Mouse (Mus musculus) CD4-positive, CD25-positive, alpha-beta regulatory T cell, adult 4 months (primary cell): ENCODE data around the gene Hdc. TPM values are rescaled to one million over a fixed set of nuclear protein-coding genes. Genes with fewer than 3 reads are reported as not detected.
"Not testable (repeated sequence)": the region's sequence is repeated elsewhere in the genome, so short reads cannot be mapped to it uniquely, and the experiment has no call there.

Experiments
- ATAC-seq: one replicate; pipeline ENCODE4 v1.8.0; 2017
- polyA plus RNA-seq, 2 experiments: library from polyadenylated mRNA; unstranded; fragments of 100-300 nt; shearing (Covaris generic); gene quantifications; one replicate each; pipeline ENCODE4 v1.2.1; 2017

Hdc gene
- under 1 TPM; 0.42 to 0.61 TPM for polyA plus RNA-seq

DNA sequence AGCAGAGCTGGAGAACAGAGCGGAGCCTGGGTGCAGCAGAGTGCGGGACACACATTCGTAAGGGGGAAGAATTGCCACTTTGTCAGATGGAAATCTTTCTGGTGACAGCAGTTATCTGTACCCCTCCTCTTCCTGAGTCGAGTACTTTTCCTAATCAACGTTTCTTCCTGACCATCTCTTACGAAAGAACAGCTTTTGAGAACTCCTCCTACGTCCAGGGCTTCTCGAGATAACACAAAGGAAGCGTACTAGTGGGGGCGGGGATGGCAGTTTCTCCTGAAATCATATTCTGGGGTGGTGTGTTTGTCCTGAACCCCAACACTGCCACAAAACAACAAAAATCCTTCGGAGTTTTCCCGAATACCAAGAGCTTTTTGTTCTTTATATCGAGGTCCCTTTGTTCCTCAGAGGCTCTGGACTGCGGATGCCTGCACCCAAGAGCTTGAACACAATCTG, at the start of gene Hdc:
TSS of gene Hdc (minus strand) at position 51 of the 456 bp plus-strand sequence.
- no peak for ATAC-seq

DNA sequence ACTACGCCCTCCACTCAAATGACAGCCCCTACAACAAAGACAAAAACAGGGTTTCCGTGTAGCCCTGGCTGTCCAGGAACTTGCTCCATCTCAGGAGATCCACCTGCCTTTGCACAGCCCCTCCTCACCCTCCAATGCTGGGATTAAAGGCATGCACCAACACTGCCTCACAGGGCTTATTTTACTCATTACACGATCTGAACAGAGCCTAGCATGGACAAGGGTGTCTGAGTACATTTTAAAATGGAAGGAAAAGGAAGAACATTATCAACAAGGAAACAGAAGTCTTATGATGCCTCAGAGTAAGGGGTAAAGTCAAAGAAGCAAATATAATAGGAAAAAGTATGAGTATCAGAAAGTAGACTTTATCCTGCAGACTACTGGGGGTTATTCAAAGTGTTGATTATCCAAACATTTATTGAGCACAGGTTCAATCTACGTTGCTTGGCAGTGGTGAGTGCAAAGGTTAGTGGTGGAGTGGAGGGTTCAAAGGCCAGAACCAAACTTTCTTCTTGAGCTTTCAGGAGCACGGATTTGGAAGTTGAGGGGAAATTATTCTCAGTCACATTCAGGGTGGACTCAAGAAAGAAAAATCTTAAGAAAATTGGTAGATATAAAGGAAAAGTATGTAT, 49.6 kb upstream of the Hdc start:
- no peak for ATAC-seq

DNA sequence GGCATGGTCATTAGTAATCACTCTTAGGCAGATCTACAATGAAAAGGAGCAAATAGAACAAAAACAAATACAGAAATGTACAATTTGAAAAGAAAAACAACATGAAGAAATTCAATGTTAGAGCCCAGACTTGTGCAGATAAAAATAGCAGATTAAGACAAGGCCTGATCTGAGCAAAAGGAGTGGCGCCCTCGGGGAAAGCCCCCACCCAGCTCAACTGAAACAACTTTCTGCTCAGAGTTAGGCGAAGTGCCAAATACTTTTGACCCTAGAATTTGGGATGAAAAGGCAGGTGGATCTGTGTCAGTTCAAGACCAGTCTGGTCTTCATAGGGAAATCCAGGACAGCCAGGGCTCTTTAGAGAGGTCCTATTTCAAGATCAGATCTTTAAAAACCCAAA, 46.9 kb upstream of the Hdc start:
- peak; percentile 70 for ATAC-seq

DNA sequence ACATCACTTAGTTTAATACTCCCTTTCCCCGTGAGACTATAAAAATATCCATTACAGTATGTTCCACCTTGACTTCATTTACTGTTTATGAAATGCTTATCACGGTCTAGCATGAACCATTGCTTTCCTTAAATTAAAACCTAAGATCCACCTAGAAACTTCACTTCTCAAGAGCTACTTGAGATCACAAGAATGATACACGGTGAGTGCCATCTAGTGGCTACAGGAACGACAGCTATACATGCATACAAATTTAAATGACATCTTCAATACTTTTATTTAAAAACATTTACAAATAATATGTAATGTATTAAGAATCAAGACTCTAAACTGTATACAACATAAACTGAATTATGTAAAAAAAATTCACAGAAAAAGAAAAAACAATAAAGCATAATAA, 44.4 kb upstream of the Hdc start:
- peak; percentile 70 for ATAC-seq

DNA sequence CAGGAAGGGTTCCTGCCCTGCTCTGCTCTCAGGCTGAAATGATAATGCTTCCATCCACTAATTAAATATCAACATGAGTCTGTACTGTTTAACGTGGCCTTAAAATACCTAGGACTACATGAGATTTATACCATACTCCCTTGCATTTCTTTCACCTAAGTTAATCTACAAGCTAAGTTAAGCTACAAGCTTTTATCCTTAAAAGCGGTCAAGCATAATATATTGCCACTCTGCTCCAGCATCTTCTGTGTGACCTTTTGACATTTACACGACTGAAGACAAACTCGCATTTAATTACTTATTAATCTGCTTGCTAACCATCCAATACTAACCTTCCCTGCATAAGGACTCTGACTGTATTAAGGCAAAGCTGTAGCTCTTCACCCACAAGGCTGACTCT, 33.8 kb upstream of the Hdc start:
- no peak for ATAC-seq

GRCm38 (mm10) chr2:126647762-126648161, 28.7 kb upstream of the Hdc start:
- ATAC-seq = no peak

GRCm38 (mm10) chr2:126646461-126646860, 27.4 kb upstream of the Hdc start:
- no peak for ATAC-seq

DNA sequence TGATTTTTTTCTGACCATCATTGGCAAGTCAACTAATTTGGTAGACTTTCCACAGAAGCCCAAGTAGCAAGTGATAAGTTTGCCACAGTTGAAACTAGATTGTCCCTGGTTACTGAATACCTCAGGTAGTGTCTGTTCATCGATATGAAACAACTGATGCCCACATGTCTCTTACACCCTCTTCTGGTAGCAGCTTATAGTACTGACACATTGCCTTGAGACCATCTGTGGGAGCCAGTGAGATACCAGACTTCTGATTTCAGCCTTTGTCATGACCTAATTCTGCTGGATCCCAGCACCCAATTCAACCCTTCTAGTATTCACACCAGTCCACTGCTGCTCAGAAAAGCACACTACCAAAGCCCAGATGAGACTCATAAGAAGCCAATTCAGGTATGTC, 25.7 kb upstream of the Hdc start:
- ATAC-seq = no peak

DNA sequence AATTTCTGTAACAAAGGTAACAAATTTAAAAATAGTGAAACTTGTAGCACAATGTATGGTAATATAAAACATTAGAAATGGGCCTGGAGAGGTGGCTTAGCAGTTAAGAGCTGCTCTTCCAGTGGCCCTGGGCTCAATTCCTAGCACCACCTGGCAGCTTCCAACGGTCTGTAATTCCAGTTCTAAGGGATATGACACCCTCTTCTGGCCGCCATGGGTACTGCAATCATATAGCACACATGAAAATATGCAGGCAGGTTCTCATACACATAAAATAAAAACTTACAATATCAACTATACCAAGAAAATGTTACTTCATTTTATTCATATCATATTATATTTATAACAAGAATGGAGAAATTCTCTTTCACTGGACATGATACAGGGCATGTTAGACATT, 21.2 kb upstream of the Hdc start:
- ATAC-seq = no peak

DNA sequence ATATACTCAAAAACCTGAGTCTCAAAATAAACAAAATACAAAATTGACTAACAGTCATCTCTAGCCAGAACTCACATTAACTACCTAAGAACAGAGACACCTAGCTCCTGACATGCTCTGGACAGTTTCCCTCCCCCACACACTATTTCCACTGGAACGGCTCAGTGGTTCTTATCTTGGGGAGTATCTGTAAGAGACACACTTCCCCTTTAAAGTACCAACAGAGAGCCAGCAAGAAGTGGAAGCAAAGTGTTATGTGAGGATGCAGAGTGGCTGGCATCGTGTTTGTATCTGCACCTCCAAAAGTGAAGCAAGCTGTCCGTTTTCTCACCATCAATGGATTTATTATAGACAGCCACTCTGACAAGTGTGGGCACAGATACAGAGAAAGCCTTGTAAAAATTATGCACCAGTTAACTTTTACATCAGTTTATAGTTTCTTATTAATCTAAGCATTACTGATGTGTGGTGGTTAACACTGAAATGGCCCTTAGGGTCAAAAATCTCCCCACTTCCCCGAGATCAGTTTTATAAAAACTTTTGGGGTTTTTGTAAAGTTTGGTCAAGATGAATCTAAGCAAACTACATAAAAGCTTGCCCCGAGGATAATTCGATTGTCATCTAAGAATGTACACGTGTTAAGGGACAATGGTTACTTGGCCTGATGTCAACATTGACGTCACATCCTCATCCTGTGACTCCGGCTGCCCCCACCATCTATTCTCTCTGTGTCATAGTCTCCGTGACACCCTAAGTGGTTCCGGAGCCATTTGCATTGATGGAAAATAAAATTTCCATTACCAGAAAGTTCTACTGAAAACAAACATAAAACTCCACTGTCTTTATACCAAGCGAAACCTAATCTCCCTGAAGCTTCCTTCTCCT, 17.1 kb upstream of the Hdc start:
- ATAC-seq = peak; percentile 93

GRCm38 (mm10) chr2:126633165-126633564, 14.1 kb upstream of the Hdc start:
- ATAC-seq = no peak

DNA sequence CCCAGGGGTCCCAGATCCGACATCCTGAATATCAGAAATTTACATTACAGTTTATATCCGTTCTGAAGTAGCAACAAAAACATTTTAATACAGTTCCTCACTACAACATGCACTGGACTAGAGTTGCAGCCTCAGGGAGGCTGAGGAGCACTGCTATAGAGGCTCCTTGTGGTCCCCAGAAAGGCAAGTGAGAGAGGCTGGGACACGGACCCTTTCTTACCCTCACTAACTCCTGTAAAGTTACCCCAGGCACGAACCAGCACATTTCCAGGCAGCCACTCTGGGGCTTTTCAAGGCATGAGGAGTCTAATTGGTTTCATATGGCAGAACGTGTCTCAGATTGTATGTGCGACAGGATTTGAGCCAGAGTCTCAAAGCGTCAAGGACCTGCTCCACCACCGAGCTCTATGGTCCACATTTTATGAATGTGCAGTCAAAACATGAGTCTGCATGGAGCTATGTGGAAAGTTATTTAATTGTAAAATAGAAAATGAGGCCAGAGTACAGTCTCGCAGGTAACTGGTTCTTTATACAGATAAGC, 9.4 kb upstream of the Hdc start:
- no peak for ATAC-seq

DNA sequence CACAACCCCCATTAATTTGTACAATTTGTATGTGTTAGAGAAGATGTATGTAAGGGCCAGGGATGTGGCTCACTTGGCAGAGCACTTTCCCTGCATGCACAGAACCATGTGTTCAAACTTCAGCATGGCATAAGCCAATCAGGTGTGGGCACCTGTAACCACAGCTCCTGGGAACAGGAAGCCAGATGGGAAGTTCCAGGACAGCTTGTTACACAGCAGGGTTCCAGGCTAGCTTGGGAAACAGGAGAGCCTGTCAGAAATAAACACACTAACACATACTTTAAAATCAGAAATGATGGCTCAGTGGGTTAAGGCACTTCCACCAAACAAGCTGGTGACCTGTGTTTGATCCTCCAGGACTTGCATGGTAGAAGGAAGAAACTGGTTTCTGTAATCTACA, 4.0 kb upstream of the Hdc start:
- ATAC-seq = no peak

DNA sequence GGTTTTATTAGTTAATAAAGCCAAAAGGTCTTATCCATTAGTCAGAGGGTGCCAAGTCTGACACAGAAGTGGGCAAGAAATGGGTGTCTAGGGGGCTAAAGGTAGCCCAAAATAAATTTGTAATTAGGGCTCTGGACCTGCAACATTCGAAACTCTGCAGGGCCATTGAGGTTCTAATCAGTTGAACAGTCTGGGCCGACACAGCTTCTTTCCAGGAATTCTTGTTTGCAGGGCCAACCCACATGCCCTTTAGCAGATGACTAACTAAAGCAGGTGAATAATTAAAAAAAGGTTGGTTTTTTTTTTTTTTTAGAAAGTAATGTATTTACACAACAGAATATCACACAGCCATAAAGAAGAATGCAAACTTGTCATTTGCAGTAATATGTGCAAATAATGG, 3.4 kb upstream of the Hdc start:
- ATAC-seq = no peak

- ATAC-seq = no peak
Measured at GRCm38 (mm10) chr2:126618470-126619179, 474 bp downstream of the Hdc start.

- no peak for ATAC-seq
Measured at GRCm38 (mm10) chr2:126615355-126615754, 3.7 kb downstream of the Hdc start.

GRCm38 (mm10) chr2:126609600-126609999, 9.5 kb downstream of the Hdc start:
- ATAC-seq = not testable (repeated sequence)

DNA sequence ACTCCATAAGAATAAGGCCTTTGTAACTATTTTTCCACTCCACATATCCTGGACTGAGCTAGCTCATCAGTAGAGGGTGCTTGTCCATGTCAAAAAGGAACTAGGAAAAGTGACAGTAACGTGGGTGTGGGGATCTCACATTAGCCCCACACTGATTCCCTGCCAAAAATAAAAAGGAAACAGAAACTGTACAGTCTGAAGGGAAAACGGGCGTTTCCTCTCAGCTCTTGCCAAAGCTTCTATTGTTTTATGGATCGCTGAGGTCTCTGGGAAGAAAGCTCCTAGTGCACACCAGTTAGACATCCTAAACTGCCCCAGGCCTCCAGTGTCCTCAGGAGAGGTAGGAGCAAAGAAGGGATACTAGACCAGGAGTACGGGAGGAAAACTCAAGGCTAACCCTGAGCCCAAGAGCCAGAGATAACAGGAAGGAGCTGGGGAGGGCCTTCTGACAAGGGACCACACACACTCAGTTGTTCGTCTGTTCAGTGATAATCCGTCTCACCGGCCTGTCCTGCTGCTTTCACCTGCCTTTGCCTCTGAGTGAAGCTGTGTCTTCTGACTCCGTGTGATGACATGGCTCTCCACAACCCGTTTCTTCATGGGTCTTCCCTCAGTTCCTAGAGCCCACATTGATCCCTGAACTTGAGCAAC, 11.4 kb downstream of the Hdc start:
- no peak for ATAC-seq

DNA sequence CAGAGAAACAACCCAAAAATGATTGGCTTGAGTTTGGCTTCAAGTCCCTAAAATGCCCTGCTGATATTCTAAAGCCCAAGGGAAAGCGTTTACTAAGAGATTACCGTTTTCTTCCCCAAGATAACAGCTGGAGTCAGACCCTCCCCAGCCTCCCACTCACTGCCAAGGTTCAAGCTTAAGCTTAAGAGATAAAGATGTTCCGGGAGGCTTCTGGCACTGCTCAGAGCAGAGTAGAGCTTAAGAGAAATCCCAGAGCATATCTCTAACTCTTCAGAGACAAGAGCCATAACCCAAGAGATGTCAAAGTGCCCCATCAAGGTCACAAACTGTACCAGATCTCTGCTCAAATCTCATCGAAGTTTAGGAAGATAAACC, 12.4 kb downstream of the Hdc start:
- no peak for ATAC-seq

DNA sequence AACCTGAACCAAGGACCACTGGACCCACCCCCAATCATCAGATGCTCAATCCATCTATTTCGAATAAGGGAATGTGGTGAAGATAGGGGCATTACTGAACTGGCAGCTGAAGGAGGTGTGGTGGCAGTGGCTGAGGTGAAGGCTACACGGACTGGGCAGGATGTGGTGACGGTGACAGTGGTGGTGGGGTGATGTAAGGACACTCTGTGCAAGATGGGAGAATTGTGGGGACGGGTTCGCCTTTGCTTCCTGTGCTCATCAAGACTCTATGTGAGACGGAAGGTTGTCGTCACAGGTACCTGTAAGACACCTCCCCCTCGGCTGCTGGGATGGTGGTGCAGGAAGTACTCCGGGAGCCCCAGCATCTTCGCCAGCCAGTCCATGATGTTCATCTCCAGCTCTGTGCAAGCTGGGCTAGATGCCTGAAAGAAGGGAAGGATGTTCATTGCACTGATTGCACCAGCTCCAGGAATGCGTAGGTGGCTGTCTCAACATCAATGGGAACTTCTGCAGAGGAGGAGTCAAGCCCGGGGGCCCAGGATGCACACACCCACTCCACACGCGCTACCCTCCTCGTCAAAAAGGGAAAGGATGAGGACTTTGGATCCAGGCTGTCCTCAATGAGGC, 12.9 kb downstream of the Hdc start:
- peak; percentile 99 for ATAC-seq

GRCm38 (mm10) chr2:126601918-126602600, 17.0 kb downstream of the Hdc start:
- no peak for ATAC-seq

DNA sequence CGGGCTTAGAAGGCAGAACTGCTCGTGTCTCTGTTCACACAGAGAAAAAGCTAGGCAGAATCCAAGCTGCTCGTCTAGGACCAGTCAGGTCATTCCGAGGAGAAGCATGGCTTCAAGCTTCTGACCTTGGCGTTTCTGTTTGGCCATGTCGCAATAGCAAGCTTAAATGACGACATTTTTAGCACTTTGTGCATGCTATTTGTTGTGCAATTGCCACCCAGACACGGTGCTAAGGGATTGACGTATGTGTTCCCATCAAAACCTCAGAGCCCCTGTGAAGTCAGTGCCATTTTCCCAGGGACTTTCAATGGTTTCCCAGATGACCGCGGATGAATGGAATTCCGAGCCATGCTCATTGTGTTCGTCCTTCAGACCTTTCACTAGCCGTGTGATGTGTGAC, 18.6 kb downstream of the Hdc start:
- ATAC-seq = no peak
